Mouse (Mus musculus) intestine, embryonic 14.5 days (tissue): ENCODE measurements around the gene Susd5. TPM values are rescaled to one million over a fixed set of nuclear protein-coding genes. Genes with fewer than 3 reads are reported as not detected.
A peak's percentile ranks its signal among the peaks of the same experiment; 100 is the strongest.
"Not testable (repeated sequence)": the region's sequence is repeated elsewhere in the genome, so short reads cannot be mapped to it uniquely, and the experiment has no call there.

Experiments
- ATAC-seq: fragments of 200-750 bp; cut with Nextera tagmentation; replicated peaks from 2 replicates; pipeline ENCODE4 v1.8.0; 2017; ENCODE audit warnings: low read depth, moderate number of reproducible peaks, moderate TSS enrichment, moderate library complexity; ENCODE audit not compliant: low FRiP score, low TSS enrichment
- DNase-seq: peaks from one replicate; pipeline ENCODE4 v3.0.0-alpha.2; 2018; ENCODE audit warnings: low spot score
- H3K27ac ChIP-seq: fragments of 300-500 bp; sonication (generic); 2 replicates; pipeline ENCODE4 v1.5.1; 2014; ENCODE audit warnings: low read depth, mild to moderate bottlenecking, control low read depth
- H3K27me3 ChIP-seq: fragments of 300-500 bp; sonication (generic); replicated peaks from 2 replicates; pipeline ENCODE4 v1.6.1; 2014; ENCODE audit warnings: low read length, control low read depth; ENCODE audit not compliant: control insufficient read depth, insufficient read depth
- H3K36me3 ChIP-seq: fragments of 300-500 bp; sonication (generic); 2 replicates; pipeline ENCODE4 v1.6.1; 2014; ENCODE audit warnings: low read length, control low read depth; ENCODE audit not compliant: control insufficient read depth, insufficient read depth
- H3K4me1 ChIP-seq: fragments of 300-500 bp; sonication (generic); replicated peaks from 2 replicates; pipeline ENCODE4 v1.6.1; 2014; ENCODE audit warnings: low read length, control low read depth, mixed read lengths; ENCODE audit not compliant: control insufficient read depth, insufficient read depth
- H3K4me2 ChIP-seq: fragments of 300-500 bp; sonication (generic); 2 replicates; pipeline ENCODE4 v1.6.1; 2014; ENCODE audit warnings: low read length
- H3K4me3 ChIP-seq: fragments of 300-500 bp; sonication (generic); 2 replicates; pipeline ENCODE4 v1.5.1; 2014; ENCODE audit warnings: low read depth, low read length, control low read depth, mixed read lengths
- H3K9ac ChIP-seq: fragments of 300-500 bp; sonication (generic); 2 replicates; pipeline ENCODE4 v1.6.1; 2014; ENCODE audit warnings: mild to moderate bottlenecking, low read length
- H3K9me3 ChIP-seq: fragments of 300-500 bp; sonication (generic); 2 replicates; pipeline ENCODE4 v1.6.1; 2016; ENCODE audit warnings: low read length, control low read depth; ENCODE audit not compliant: control insufficient read depth
- WGBS: fragments of 180-500 bp; shearing (Covaris S2); extraction: QIAGEN DNeasy Blood & Tissue Kit; methylation state at CpG from one replicate; pipeline ENCODE4 v1.1.7; 2014; 5-methylcytosine and 5-hydroxymethylcytosine counted together
- polyA plus RNA-seq: library from polyadenylated mRNA; unstranded; fragments of >200 nt; fragmentation: Nextera tagmentation; extraction: Ambion mirVana; gene quantifications from 2 replicates; pipeline ENCODE4 v1.2.1, GENCODE M21; 2014

The Susd5 gene
- polyA plus RNA-seq, 1 experiment from 2014 or later, result 0.80 TPM

DNA sequence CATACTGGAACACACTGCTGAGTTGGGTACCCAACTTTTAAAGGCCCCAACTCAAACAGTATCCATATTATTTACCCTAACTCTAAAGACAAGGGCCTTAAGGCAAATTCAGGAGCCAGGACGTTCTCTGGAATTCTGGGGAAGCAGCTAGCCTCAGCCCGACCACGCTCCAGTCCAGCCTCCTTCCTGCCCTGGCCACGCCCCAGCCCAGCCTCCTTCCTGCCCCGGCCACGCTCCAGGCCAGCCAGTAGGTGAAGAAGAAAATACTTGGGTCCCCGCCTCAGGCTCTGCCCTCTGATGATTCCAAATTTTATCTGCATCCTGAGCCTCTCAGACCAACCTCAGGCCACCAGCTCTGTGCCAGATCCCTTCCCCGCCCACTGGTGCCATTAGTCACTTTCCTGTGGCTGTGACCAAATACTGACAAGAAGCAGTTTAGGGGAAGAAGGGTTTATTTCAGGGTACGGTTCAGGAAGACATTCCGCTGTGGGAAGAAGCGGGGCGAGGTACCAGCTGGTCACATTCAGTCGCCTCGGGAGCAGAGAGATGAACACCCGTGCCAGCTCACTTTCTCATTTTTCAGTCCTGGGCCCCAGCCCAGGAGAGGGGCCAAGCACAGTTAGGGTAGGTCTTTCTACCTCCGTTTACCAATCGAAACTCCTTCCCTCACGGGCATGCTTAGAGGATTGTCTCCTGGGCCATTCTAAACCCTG is 57.1 kb downstream of the Susd5 start:
- Histone ChIP-seq H3K4me3 (no peak overlapping the region), H3K27ac (no peak overlapping the region), H3K27me3 (no peaks in the 10 kb centered on the region), H3K36me3 (no peaks in the 10 kb centered on the region), H3K9ac (no peak overlapping the region), H3K4me2 (no peak overlapping the region), H3K4me1 (no peaks in the 10 kb centered on the region), H3K9me3 (no peaks in the 10 kb centered on the region)
- DNase-seq (no peak), ATAC-seq (no peak)
- WGBS, result 81% methylated on average over 18 of the region's 18 CpGs

DNA sequence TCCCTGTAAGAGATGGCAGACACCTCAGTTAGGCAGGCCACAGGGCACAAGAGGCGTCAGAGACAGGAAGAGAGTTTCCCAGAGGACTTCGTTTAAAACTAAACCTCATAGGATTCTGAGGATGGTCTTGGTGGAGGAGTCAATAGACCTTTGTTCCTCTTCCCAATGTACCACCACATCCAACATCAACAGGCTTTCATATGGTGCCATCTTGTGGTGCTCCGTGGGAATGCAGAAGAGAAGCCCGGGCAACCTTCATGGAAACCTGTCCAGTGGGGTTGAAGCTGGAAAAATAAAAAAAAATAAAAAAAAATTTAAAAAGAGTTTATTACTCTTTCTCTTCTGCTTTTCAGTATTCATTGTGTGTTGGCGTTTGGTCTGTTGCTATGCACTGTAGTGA is 59.7 kb downstream of the Susd5 start:
- H3K36me3 ChIP-seq, H3K4me1 ChIP-seq, H3K9me3 ChIP-seq, H3K4me3 ChIP-seq, H3K27me3 ChIP-seq, H3K9ac ChIP-seq, H3K27ac ChIP-seq, ATAC-seq, H3K4me2 ChIP-seq: not testable (repeated sequence)
- peak; percentile 87 for DNase-seq
- WGBS, result 15% methylated on average over 5 of the region's 5 CpGs

DNA sequence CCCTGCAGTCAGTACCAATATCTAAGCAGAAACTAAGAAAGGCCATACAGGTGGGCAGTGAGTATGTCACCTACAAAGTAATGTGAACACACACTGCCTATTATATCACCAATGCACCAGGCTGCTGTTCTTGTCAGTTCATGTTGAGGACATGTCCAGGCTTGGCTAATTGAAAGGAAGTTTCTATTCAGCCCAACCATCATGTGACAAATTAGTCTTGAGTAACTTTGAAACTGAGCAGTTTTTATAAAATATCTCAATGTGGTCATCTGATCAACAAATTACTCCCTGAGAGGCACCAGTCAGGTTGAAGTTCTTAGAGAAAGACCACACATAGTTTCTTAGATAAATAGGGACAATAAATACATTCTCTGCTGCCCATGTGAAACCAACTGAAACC is 65.9 kb downstream of the Susd5 start:
- H3K4me3 ChIP-seq, H3K4me2 ChIP-seq, H3K36me3 ChIP-seq, H3K4me1 ChIP-seq, H3K9ac ChIP-seq, H3K27me3 ChIP-seq, H3K27ac ChIP-seq, ATAC-seq, DNase-seq, H3K9me3 ChIP-seq: not testable (repeated sequence)

DNA sequence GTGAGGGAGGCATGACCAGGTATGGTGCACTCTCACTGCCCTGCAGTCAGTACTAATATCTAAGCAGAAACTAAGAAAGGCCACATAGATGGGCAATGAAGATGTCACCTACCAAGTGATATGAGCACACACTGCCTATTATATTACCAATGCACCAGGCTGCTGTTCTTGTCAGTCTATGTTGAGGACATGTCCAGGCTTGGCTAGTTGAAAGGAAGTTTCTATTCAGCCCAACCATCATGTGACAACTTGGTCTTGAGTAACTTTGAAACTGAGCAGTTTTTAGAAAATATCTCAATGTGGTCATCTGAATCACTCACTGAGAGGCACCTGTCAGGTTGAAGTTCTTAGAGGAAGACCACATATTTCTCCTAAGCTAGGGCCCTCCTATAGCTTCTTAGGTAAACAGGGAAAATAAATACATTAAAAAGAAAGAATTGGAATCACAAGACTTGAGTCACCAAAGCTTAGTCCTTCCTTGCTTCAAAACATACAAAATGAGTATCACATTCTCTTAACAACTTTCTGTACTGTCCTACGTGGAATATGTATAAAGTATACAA is 72.4 kb downstream of the Susd5 start:
- H3K4me2 ChIP-seq, H3K4me1 ChIP-seq, H3K36me3 ChIP-seq, H3K4me3 ChIP-seq, DNase-seq, H3K9me3 ChIP-seq, H3K27ac ChIP-seq, H3K27me3 ChIP-seq, ATAC-seq, H3K9ac ChIP-seq: not testable (repeated sequence)
- 76% methylated on average over 1 of the region's 1 CpGs for WGBS

Other genes starting within 250 kb of the Susd5 start
- gene Ubp1, start 126.2 kb upstream of the Susd5 start, polyA plus RNA-seq, result 42.1 and 44.6 TPM in 2 replicates
- gene Fbxl2, start 10.9 kb upstream of the Susd5 start, polyA plus RNA-seq, result 3.4 and 3.7 TPM in 2 replicates